Mouse (Mus musculus) lung, postnatal 0 days (tissue): ENCODE measurements around the gene Bcl2l1.

ENCODE experiments used
- CTCF ChIP-seq: IDR thresholded peaks from 2 replicates; pipeline ENCODE4 v1.5.1; 2016; ENCODE audit warnings: antibody characterized with exemption, mild to moderate bottlenecking
- EP300 ChIP-seq: IDR thresholded peaks from 2 replicates; pipeline ENCODE4 v1.6.1; 2016; ENCODE audit warnings: antibody characterized with exemption, mild to moderate bottlenecking, control low read depth

- TF ChIP-seq CTCF, result no peak
- no peak; the same call in 1 of the 2 replicates for TF ChIP-seq EP300
These were observed 26.4 kb downstream of the Bcl2l1 start for GRCm38 (mm10) chr2:152805111-152805490.
